Mouse (Mus musculus): ENCODE measurements around the gene Dcaf5.

- TF ChIP-seq CTCF (IDR thresholded peaks at IDR 0.05; ENCODE audit: control insufficient read depth, insufficient read depth, insufficient replicate concordance, low read depth, low read length) (no peak), POLR2A (IDR thresholded peaks at IDR 0.05; ENCODE audit: control insufficient read depth, low read depth, low read length) (no peak)
Measured at GRCm38 (mm10) chr12:80290483-80290882, 145.9 kb downstream of the Dcaf5 start.
